7 mouse cellular contexts compared by ENCODE assay signal in genomic region chr15:30480676-30481075, GRCm38 (mm10).
DNase-seq lines count a peak whose midpoint lies in the region; ATAC-seq lines count a peak whose summit lies in the region.

No protein-coding gene starts in this region.

- DNase-seq in kidney, postnatal 14 days = peak; percentile 2
- no peak for DNase-seq in kidney, adult 18-20 months
- peak; percentile 92 to 94 for DNase-seq in cerebellum, postnatal 14 days
- DNase-seq in left cerebral cortex, postnatal 14 days (ENCODE audit: low spot score in 2 of 2) = peak; percentile 34 to 55
- no peak for DNase-seq in embryo, embryonic 10.5 days (ENCODE audit: low spot score)
- no peak for DNase-seq in liver

- intact Hi-C loops in left cerebral cortex, postnatal 14 days (cut with DNase I) = no loop called here

- peak; percentile 84 for ATAC-seq in cerebellum, adult (ENCODE audit: insufficient number of reproducible peaks, low FRiP score, low TSS enrichment)

Comparison
In these comparisons a context has a peak if more than half of its experiments do, and no peak if none do; other contexts are left out.
1. DNase-seq: peak in kidney, postnatal 14 days (single experiment), cerebellum, postnatal 14 days (2 of 2) and left cerebral cortex, postnatal 14 days (2 of 2); none in kidney, adult 18-20 months (single experiment), embryo, embryonic 10.5 days (single experiment) and liver (single experiment).